Mouse (Mus musculus) small intestine, adult 2 months (tissue): ENCODE data around the gene Capn13.

Experiments used
- CTCF ChIP-seq: fragments of 200-500 bp; IDR thresholded peaks from 2 replicates; pipeline ENCODE4 v1.5.1; 2012; ENCODE audit warnings: low read depth, mild to moderate bottlenecking, control low read depth, inconsistent platforms, low read length, moderate library complexity, mixed read lengths; ENCODE audit not compliant: insufficient replicate concordance, insufficient read length; ENCODE audit errors: extremely low read depth
- POLR2A ChIP-seq: fragments of 200-500 bp; IDR thresholded peaks from 2 replicates; pipeline ENCODE4 v1.6.1; 2012; ENCODE audit warnings: low read depth, mild to moderate bottlenecking, control low read depth, inconsistent platforms, low read length, moderate library complexity

- TF ChIP-seq POLR2A (no peak), CTCF (no peak)
These were observed 96.4 kb downstream of the Capn13 start for GRCm38 (mm10) chr17:73304086-73304812.
